Mouse (Mus musculus): ENCODE results near the gene Tnpo3.

The Tnpo3 gene

DNA sequence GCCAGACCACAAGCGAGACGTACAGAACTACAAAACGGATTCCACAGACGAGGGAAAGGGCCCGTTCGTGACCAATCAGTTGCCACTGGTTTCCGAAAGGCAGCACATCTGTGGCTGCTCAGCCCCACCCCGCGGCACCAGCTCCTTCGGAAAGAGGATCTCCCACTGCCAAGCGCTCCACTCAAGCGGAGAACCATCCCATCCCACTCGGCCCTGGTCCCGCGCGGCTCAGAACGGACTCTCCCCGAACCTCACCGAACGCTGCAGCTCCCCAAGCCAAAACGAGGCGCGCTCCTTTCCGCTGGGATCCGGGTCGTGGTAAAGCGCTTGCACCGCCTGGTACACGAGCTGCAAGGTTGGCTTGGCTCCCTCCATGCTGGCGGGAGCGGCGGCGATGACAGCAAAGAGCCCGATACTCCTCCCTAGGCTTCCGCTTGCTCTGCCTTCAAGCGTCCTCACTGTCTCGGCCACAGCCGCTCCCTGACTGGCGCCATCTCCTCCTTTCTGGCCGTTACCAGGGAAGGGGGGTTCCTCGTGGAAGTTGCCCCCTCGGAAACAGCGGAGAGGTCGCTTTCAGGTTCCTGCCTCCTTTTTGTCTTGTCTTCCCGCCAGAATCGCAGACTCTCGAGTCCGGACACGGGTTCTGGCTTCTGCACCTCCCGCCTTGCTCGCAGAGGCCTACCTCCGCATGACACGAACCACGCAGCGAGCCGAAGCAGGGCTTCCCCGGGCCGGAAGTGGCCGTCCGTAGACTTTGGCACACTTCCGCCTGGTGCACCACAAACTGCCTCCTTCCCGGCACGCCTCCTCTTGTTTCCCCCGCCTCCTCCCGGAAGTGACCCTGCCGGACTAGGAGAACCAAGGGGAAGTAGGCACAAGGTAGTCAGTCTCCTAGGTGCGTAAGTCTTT, at the start of gene Tnpo3:
Gene Tnpo3, minus strand, starts transcription at position 777 of the 909 bp plus-strand sequence.
- DNase-seq (ENCODE audit: low read depth, low spot score), result peak; percentile 83

- DNase-seq (ENCODE audit: low read depth, low spot score), result no peak
Observed at GRCm38 (mm10) chr6:29658626-29659475, 49.2 kb upstream of the Tnpo3 start.

DNA sequence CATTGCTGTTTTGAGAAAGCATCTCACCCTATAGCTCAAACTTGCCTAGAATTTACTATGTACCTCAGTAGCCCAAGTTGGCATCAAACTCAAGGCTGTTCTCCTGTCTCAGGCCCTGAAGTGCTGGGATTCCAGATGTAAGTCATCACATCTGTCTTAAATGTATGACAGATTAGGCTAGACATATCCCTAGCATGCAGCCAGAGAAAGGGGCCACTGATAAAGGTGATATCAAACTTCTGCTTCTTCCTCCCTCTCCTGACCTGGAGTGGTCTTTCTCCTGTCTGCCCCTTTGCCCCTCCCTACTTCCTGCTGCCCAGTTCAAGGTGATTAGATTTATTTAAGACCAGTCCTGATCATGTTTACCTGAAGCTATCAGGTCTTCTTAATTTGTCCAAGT, 43.6 kb upstream of the Tnpo3 start:
- DNase-seq (ENCODE audit: low read depth, low spot score), result no peak

DNA sequence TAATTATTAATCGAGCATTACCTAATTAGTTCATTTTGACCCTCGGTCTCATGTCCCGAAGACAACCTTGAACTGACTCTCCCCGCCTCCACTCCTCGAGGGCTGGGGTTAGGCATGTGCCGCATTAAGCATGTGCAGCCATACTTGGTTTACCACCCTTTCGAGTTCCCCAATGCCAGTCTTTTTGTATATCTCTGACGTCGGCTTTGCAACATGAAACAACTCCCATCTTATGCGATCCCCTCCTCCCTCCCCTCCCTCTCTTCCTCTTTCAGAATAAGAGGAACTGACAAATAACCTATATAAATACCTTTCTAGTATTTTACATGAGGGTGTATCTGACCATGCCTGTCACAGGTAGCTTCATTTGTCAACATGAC, 40.5 kb upstream of the Tnpo3 start:
- no peak for DNase-seq (ENCODE audit: low read depth, low spot score)

DNA sequence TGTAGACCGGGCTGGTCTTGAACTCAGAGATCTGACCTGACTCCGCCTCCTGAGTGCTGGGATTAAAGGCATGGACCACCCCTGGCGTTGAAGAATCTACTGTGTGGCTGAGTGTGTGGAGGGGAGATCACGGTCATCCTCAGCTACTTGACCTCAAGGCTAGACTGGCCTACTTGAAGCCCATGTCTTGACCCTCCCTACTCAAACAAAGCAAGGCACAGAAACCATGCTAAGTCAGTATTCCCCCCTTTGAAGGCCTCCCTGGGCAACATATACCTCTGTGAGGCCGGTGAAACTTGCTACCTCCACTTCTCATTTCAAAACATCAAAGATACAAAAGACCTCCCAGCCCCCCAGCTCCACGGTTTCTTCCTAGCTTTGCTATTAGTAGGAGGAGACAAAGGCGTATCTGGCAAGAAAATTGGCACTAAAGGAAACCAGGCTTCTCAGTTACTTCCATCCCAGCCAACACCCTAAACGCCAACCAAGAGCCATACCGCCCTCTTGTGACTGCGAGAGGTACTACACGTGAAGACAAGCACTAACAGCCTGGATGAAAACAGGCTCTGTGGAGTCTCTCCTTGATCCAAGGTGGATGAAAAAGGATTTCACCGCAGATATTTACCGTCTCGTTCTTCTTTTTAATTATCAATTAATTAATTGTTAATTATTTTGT, 39.9 kb upstream of the Tnpo3 start:
- DNase-seq (ENCODE audit: low read depth, low spot score), result peak; percentile 80

DNA sequence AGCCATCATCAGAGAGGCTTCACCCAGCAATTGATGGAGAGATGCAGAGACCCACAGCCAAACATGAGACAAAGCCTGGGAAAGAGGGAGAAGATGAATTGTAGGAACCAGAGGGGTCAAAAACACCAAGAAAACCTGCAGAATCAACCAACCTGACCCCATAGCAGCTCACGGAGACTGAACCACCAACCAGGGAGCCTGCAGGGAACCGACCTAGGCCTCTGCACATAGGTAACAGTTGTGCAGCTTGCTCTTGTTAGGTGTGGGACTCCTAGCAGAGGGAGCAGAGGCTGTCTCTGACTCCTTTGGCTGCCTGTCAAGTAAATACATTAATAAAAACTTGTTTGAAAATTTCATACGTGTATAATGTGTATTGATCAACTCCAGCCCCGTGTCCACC, 32.1 kb upstream of the Tnpo3 start:
- no peak for DNase-seq (ENCODE audit: low read depth, low spot score)

DNA sequence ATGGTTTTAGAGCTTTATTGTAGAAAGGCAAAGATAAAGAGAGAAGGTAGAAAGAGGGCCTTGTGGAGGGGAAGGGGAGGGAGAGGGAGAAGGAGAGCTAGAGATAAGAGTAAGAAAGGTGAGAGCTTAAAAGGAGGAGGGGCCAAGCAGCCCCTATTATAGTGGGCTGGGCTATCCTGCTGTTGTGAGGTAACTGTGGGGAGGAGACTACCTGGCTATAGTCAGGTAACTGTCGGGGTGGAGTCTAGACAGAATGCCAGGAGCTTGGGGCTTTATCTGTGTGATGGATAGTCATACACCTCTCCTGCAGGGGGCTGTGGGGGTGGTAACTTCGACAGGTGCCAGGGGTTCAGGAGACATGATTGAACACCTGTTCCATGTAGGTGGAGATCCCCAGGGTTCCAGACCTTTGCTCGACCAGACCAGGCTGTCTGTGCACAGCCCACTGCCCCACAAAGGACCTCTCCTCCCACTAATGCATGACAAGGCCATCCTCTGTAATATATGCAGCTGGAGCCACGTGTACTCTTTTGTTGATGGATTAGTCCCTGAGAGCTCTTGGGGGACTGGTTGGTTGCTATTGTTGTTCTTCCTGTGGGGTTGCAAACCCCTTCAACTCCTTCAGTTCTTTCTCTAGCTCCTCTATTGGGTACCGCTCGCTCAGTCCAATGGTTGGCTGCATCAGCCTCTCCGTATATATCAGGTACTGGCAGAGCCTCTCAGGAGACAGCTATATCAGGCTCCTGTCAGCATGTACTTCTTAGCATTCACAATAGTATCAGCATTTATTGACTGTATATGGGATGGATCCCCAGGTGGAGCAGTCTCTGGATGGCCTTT, 30.1 kb upstream of the Tnpo3 start:
- DNase-seq (ENCODE audit: low read depth, low spot score), result no peak

- DNase-seq (ENCODE audit: low read depth, low spot score), result no peak
Observed at GRCm38 (mm10) chr6:29638844-29639460, 29.3 kb upstream of the Tnpo3 start.

GRCm38 (mm10) chr6:29637397-29638373, 28.0 kb upstream of the Tnpo3 start:
- no peak for DNase-seq (ENCODE audit: low read depth, low spot score)

DNA sequence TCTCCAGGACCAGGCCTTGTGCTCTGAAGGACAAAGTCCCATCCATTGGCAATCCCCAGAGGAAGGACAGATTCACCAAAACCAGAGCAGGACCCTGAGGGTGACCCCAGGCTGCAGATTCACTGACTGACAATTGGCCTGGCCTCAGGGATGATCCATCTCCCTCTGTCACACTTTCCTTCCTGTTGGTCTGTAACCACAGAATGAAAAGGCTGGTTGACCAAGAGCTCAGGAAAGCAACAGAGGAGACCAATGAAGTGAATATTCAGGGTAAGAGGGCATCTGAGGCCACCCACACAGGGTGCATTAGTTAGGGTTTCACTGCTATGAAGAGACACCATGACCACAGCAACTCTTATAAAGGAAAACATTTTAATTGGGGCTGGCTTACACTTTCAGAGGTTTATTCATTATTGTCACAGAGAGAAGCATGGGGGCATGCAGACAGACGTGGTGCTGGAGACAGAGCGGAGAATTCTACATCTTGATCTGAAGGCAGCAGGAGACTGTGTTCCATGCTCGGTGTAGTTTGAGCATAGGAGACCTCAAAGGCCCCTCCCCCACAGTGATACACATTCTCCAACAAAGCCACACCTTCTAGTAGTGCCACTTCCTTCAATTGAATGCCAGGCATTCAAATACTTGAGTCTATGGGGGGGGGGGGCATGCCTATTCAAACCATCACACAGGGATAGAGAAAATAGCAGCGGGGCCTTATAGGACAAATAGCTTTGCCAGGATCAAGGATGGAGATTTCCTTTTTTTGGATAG, 26.8 kb upstream of the Tnpo3 start:
- no peak for DNase-seq (ENCODE audit: low read depth, low spot score)

DNA sequence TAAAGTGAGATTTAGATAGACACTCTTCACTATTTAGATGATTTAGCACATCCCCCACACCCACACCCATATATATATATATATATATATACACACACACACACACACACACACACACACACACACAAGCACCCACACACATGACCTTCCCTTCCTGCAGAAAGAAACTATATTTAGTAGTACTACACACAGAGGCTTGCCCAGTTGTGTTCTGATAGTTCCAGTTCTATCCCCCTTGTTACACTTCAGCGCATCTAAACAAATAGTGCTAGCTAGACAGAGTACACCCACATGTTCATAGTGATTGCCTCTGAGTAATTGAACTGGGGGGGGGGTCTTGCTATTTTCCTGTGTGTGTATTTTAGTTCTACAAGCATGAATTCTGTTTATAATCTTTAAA, 24.9 kb upstream of the Tnpo3 start:
- DNase-seq (ENCODE audit: low read depth, low spot score), result no peak

- no peak for DNase-seq (ENCODE audit: low read depth, low spot score)
Observed at GRCm38 (mm10) chr6:29632552-29633292, 23.0 kb upstream of the Tnpo3 start.

GRCm38 (mm10) chr6:29631751-29632551, 22.3 kb upstream of the Tnpo3 start:
- DNase-seq (ENCODE audit: low read depth, low spot score), result no peak

DNA sequence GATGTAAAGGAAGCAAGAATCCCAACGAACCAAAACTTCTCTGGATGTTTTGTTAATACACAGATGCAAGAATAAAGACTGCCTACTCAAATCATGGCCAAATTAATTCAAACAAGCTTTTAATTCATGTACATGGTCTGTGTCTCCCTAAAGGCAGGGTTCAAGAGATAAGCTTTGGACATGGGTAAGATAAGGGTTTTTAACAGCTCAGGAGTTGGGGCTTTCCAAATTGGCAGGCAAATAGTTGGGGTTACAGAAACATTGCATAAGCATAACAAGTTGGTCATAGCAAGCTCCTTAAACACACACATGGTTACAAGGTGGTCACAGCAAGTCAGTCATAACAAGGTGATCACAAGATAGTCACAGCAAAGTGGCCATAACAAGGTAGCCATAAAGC, 20.5 kb upstream of the Tnpo3 start:
- no peak for DNase-seq (ENCODE audit: low read depth, low spot score)

DNA sequence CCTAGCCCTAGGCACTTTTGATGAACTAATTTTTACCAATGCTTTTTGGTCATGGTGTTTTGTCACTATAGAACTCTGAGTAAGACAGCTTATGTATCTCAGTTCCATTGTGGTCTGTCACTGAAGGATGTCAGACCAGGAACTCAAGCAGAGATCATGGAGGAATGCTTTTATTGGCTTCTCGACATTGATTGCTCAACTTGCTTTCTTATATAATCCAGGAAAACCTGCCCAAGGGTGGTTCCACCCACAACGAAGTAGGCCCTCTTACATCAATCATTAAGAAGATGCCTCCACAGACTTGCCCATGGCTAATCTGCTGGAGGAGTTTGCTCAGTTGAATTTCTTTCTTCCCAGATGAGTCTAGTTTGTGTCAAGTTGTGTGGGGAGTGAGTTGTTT, 18.1 kb upstream of the Tnpo3 start:
- DNase-seq (ENCODE audit: low read depth, low spot score), result no peak

- DNase-seq (ENCODE audit: low read depth, low spot score), result no peak
Observed at GRCm38 (mm10) chr6:29623857-29624256, 14.2 kb upstream of the Tnpo3 start.

DNA sequence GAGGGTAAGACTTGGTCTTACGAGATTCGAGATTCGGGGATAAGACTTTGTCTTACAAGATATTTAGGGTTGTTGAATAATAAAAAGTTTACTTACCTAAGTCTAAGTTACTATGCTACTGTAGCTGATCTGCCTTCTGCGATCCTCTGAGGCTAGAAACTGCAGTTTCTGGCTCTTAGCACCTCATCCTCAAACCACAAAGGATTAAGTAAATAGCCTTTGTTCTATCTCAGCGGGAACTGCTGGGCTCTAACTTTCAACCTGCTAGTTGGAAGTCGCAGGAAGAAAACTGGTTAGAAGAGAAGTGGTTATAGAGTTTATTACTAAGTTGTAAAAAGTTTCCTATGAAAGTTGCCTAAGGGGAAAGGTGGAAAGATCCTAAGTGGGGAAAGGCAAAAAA, 12.6 kb upstream of the Tnpo3 start:
- DNase-seq (ENCODE audit: low read depth, low spot score), result no peak

All from c-Kit-negative CD71-positive TER-119-positive erythroid progenitor cells, embryonic 14.5 days (primary cell).